Mouse (Mus musculus) yolk sac, embryonic 10.5 days (tissue): ENCODE measurements around the gene 4930430A15Rik.

ENCODE experiments used
- DNase-seq: peaks from one replicate; pipeline ENCODE4 v3.0.0-alpha.2; 2017; ENCODE audit warnings: low spot score

The 4930430A15Rik gene

DNA sequence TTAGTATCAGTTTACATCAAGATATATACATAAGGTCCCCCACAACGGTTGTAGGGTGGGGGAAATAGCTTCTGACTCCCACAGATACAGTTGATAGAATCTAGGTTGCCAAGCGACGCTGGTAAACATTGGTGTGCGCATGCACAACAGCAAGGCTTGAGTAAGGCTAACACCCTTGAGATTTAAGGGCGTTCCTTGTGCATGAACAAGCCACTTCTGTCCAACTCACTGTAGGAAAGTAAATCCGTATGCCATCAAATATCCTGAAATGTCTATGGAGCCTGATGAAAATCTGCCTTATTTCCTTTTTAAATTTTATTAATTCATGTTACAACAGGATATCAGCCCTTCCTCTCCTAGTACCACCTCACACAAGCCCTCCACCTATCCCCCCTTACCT, at the start of gene 4930430A15Rik:
Gene 4930430A15Rik (minus strand): TSS at position 101 of the 400 bp plus-strand sequence.
- DNase-seq: no peak

DNA sequence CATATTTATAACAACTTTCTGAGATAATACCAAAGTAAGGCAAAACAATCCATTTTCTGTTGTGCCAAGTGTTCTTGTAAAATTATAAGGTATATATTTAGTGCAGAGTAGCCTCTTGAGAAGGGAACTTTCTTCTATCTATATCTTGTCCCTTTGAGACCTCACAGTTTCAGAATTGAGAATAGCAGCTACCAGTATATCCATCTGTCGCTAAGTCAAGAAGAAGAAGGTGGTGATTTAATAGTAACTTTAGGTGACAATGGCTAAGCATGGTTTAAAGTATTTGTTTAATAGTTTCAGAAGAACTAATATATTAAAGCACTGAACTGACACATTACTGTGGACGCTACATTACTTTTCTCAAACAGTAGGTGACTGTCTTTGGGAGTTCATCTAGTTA, 44.6 kb upstream of the 4930430A15Rik start, which contains the start of gene Olfr1277:
Gene Olfr1277 (minus strand): TSS at position 101 of the 400 bp plus-strand sequence.
- no peak for DNase-seq

DNA sequence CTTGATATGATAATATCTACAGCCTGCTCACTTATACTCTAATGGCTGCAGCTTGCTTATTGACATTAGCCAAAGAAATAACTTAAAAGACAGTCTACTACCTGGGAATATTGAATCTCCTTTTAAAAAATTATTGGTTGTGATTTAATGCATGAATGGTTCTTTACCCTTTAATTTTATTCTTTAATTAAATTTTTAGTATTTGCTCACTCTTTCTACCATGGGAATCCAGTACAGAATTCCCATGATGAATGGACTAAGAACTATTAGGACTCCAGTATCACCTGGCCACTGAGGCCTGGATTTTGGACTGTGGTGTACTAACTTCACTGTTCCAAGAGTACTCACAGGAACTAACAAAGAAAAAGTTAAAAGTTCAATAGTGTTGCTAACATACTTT, 24.8 kb upstream of the 4930430A15Rik start, which contains the start of gene Olfr1276:
Gene Olfr1276 (plus strand): TSS at position 301 of the 400 bp plus-strand sequence.
- no peak for DNase-seq

DNA sequence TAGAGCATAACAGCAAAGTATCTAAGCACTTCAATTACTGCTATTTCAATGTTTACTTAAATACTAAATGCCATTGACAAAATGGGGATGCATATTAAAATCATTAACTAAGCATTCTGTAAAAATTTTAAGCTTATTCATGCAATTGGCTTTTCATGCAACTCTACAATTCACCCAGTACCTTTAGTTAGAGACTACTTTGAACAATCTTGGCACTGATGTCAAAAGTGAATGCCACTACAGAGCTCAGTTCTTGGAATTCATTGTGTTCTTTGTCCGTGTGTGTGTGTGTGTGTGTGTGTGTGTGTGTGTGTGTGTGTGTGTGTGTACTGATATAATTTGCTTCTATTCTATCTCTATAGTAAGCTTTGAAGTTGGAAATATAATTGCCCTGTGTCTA, 5.8 kb upstream of the 4930430A15Rik start, which contains the start of gene Olfr1275:
Gene Olfr1275 (minus strand): TSS at position 101 of the 400 bp plus-strand sequence.
- DNase-seq: no peak

DNA sequence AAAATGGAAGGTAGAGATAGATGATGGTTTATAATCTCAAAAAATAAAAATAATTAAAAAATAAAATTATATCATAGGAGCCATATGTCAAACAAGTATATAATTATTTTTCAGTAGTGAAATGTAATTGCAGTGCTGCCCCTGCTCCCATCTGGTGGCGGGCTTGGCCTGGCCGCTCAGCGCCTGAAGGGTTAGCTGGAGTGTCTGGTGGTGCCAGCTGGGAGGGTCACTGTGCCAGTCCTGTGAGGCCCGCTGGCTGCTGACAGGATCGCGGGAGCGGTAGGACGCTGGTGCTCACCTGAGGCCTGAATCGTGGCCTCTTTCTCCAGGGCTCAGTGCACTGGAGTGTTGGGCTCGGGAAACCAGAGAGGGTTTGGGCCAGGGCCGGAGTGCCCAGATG, 47.3 kb downstream of the 4930430A15Rik start:
- DNase-seq: no peak

DNA sequence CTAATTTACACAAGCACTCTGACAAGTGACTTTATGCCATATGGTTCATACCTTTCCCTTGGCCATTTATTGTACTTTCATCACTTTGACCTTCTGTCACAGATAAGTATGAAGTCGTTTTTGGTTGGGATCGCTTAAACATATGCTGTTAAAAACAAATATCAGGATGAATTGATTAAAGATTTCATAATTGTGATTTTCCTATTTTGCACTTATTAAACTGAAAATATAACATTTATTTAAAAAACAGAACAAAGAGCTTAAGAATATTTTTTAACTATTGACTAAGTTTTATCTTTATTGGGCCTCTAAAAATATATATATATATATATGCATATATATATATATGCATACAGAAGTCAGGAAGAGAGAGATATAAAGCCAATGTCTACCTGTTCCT, 76.6 kb downstream of the 4930430A15Rik start, which contains the start of gene Gm15130:
Gene Gm15130 (minus strand): TSS at position 101 of the 400 bp plus-strand sequence.
- no peak for DNase-seq

DNA sequence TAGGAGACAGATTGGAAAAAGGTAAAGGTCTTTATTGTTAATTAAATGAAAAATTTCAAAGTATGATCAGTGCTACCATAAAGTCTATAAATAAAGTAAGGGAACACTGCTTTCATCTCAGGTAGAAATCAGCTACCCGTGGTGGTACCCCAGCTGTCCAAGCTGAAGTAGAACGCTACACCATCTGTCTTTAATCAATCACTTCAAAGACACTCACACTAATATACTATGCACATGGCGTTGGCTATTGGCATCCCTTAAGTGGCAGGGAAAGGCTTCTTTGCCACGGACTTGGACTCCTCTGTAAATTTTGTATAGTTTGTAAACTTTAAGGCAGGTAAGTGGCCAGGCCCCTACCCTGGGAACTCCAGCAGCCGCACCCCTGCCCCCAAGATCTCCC, 93.7 kb downstream of the 4930430A15Rik start:
- DNase-seq: no peak
